Mouse (Mus musculus): ENCODE results near the gene Ttyh1. TPM values are rescaled to one million over a fixed set of nuclear protein-coding genes. Genes with fewer than 3 reads are reported as not detected.
"Not testable (repeated sequence)": the region's sequence is repeated elsewhere in the genome, so short reads cannot be mapped to it uniquely, and the experiment has no call there.

The Ttyh1 gene
- polyA plus RNA-seq, 1 experiment from 2014 or later = 3.7 TPM

DNA sequence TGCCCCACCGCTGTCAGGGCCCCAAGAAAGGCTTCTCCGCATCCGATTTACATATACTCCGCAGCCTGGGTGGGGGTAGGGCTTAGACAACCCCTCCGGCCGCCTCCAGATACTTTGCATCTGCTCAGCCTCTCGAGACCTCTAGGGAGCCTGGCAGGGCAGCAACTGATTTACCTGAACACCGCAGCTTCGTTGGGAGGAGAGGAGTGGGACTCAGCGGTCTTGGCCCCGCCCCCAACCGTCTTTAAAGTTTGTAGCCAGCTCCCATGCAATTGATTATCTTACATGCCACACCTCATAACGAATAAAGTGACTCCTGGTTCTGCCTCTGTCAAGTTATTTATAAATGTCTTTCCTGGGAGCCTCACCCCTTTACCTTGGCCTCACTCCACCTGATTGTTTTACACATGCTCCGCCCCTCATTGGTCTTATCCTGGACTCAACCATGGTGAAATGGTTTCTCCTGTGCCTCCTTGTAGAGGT lies 30.9 kb downstream of the Ttyh1 start, which contains the start of gene Leng9:
TSS of gene Leng9 (minus strand) at position 316 of the 483 bp plus-strand sequence.
- no peak for TF ChIP-seq CTCF (IDR thresholded peaks at IDR 0.05; ENCODE audit: low read depth)
- 1% methylated on average over 14 of the region's 14 CpGs for WGBS

DNA sequence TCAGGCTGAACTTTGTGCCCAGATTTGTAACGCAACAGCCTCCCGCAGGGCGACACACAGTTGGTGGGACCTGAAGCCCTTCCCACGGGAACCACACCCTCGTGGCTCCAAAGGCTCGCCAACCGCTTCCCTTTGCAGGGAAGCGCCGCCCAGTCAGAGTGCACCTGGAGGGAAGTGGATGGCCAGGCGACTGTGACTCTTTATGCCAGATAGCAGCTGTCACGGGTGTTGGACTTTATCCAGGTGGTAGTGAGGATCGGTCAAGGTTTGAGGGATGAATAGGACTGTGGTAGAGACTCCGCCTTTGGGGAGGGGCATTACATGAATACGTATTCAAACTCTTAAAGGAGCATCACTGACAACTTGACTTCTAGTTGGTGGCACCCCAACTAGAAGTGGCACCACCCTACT lies 31.6 kb downstream of the Ttyh1 start:
- WGBS = 18% methylated on average over 14 of the region's 14 CpGs
- H3K9me3 ChIP-seq (ENCODE audit: control insufficient read depth) = no peaks in the 10 kb centered on the region
- peaks cover 21% of the 10 kb centered on the region; the same call in 1 of the 2 replicates for H3K36me3 ChIP-seq (ENCODE audit: control insufficient read depth, insufficient read depth)
- H3K4me2 ChIP-seq (replicated peaks; ENCODE audit: low read depth) = peak overlapping the region; percentile 88
- peak overlapping the region; percentile 68 for H3K4me3 ChIP-seq (ENCODE audit: low read depth, low read length)
- H3K27me3 ChIP-seq (replicated peaks; ENCODE audit: control insufficient read depth, insufficient read depth, low read length) = no peaks in the 10 kb centered on the region
- TF ChIP-seq CTCF (IDR thresholded peaks at IDR 0.05; ENCODE audit: low read depth) = no peak
- H3K27ac ChIP-seq (ENCODE audit: low read depth, low read length) = peak overlapping the region; percentile 100
- peak; percentile 88 for ATAC-seq
- no peak overlapping the region for H3K9ac ChIP-seq (ENCODE audit: low read depth, low read length)
- H3K4me1 ChIP-seq (replicated peaks; ENCODE audit: control insufficient read depth, insufficient read depth, low read length) = peaks cover 7% of the 10 kb centered on the region

More for the DNA sequence above, 30.9 kb downstream of the Ttyh1 start, which contains the start of gene Leng9:
- H3K36me3 ChIP-seq (ENCODE audit: control insufficient read depth, insufficient read depth) = peaks cover 28% of the 10 kb centered on the region
- peaks cover 7% of the 10 kb centered on the region for H3K4me1 ChIP-seq (replicated peaks; ENCODE audit: control insufficient read depth, insufficient read depth, low read length)
- peak within 1 kb of the TSS; percentile 100 for H3K27ac ChIP-seq (ENCODE audit: low read depth, low read length)
- no peaks in the 10 kb centered on the region for H3K9me3 ChIP-seq (ENCODE audit: control insufficient read depth)
- no peaks in the 10 kb centered on the region for H3K27me3 ChIP-seq (replicated peaks; ENCODE audit: control insufficient read depth, insufficient read depth, low read length)
- H3K4me2 ChIP-seq (replicated peaks; ENCODE audit: low read depth) = peak within 1 kb of the TSS; percentile 88
- peak within 1 kb of the TSS; percentile 68 for H3K4me3 ChIP-seq (ENCODE audit: low read depth, low read length)
- peak; percentile 75 for ATAC-seq
- H3K9ac ChIP-seq (ENCODE audit: low read depth, low read length) = peak within 1 kb of the TSS; percentile 81

DNA sequence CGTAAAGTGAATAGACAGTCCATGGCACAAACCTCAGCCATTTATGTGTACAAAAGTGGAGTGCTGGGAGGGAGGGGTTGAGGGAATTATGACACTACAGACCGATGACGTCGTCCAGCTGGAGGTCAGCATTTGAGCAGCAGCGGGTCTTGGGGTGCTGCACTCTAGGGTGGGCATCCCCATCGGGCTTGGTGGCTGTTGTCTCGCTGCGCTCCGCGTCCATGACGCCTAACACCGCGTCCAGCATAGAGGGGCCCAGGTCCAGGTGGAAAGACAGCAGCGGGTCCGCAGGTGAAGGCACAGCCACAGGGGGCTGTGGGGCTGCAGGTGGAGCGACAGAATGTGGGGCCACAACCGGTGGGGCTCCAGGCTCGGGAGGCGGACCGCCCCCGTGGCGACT lies 32.0 kb downstream of the Ttyh1 start:
- no peak for TF ChIP-seq CTCF (IDR thresholded peaks at IDR 0.05; ENCODE audit: low read depth)
- peak overlapping the region; percentile 94 for H3K27ac ChIP-seq (ENCODE audit: low read depth, low read length)
- H3K27me3 ChIP-seq (replicated peaks; ENCODE audit: control insufficient read depth, insufficient read depth, low read length) = no peaks in the 10 kb centered on the region
- H3K36me3 ChIP-seq (ENCODE audit: control insufficient read depth, insufficient read depth) = peaks cover 17% of the 10 kb centered on the region; the same call in 1 of the 2 replicates
- H3K9ac ChIP-seq (ENCODE audit: low read depth, low read length) = no peak overlapping the region
- WGBS = 35% methylated on average over 22 of the region's 22 CpGs
- H3K4me2 ChIP-seq (replicated peaks; ENCODE audit: low read depth) = peak overlapping the region; percentile 88
- ATAC-seq = no peak
- peaks cover 7% of the 10 kb centered on the region for H3K4me1 ChIP-seq (replicated peaks; ENCODE audit: control insufficient read depth, insufficient read depth, low read length)
- peak overlapping the region; percentile 18 for H3K4me3 ChIP-seq (ENCODE audit: low read depth, low read length)
- no peaks in the 10 kb centered on the region for H3K9me3 ChIP-seq (ENCODE audit: control insufficient read depth)

DNA sequence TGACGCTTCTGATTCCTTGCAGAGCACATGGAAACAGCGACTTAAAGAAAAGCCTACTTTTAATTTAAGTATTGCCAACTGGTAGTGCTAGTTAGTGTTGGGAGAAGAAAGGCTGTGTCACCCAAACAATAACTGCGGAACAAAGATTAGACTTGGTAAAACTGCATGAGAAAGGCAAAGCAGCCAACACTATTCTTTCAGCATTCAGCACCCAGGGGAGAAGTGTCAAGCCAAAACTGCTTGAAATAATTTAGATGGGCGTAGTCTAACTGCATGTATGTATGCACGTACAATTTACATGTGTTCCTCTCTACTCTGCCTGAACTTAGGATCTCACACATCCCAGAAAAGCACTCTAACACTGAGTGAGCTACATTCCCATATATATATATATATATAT lies 35.1 kb downstream of the Ttyh1 start:
- TF ChIP-seq CTCF (IDR thresholded peaks at IDR 0.05; ENCODE audit: low read depth) = no peak
- no peaks in the 10 kb centered on the region; the same call in 1 of the 2 replicates for H3K4me1 ChIP-seq (replicated peaks; ENCODE audit: control insufficient read depth, insufficient read depth, low read length)
- ATAC-seq = no peak

DNA sequence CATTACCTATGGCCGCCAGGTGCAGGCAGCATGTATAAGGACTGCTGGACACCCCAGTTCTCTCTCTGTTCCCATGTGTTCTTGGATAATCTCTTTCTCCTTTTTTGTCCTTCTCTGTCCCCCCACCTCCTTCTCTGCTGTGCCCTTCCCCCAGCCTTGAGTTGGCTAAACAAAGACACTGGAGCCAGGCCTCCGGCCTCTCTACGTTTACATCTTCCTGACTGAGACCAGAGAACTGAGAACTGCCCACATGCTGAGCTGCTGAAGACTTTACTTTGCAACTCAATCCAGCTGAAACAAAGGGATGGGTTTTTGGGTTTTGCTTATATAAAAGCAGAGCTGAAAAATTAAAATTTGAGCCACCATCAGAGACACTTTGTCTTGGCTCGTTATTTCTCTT lies 35.8 kb downstream of the Ttyh1 start:
- H3K9ac ChIP-seq (ENCODE audit: low read depth, low read length) = no peak overlapping the region
- H3K4me2 ChIP-seq (replicated peaks; ENCODE audit: low read depth) = no peak overlapping the region
- no peaks in the 10 kb centered on the region for H3K9me3 ChIP-seq (ENCODE audit: control insufficient read depth)
- no peak for ATAC-seq
- H3K27ac ChIP-seq (ENCODE audit: low read depth, low read length) = no peak overlapping the region
- peaks cover 5% of the 10 kb centered on the region for H3K36me3 ChIP-seq (ENCODE audit: control insufficient read depth, insufficient read depth)
- H3K27me3 ChIP-seq (replicated peaks; ENCODE audit: control insufficient read depth, insufficient read depth, low read length) = no peaks in the 10 kb centered on the region
- no peaks in the 10 kb centered on the region; the same call in 1 of the 2 replicates for H3K4me1 ChIP-seq (replicated peaks; ENCODE audit: control insufficient read depth, insufficient read depth, low read length)
- TF ChIP-seq CTCF (IDR thresholded peaks at IDR 0.05; ENCODE audit: low read depth) = no peak
- H3K4me3 ChIP-seq (ENCODE audit: low read depth, low read length) = no peak overlapping the region
- WGBS = 70% methylated on average over 4 of the region's 4 CpGs

More for the DNA sequence above, 35.1 kb downstream of the Ttyh1 start:
- 75% methylated on average over 5 of the region's 5 CpGs for WGBS
- Histone ChIP-seq H3K9me3 (ENCODE audit: control insufficient read depth) (no peaks in the 10 kb centered on the region), H3K4me2 (replicated peaks; ENCODE audit: low read depth) (no peak overlapping the region), H3K27me3 (replicated peaks; ENCODE audit: control insufficient read depth, insufficient read depth, low read length) (no peaks in the 10 kb centered on the region), H3K9ac (ENCODE audit: low read depth, low read length) (no peak overlapping the region), H3K27ac (ENCODE audit: low read depth, low read length) (no peak overlapping the region), H3K36me3 (ENCODE audit: control insufficient read depth, insufficient read depth) (peaks cover 5% of the 10 kb centered on the region), H3K4me3 (ENCODE audit: low read depth, low read length) (no peak overlapping the region)

DNA sequence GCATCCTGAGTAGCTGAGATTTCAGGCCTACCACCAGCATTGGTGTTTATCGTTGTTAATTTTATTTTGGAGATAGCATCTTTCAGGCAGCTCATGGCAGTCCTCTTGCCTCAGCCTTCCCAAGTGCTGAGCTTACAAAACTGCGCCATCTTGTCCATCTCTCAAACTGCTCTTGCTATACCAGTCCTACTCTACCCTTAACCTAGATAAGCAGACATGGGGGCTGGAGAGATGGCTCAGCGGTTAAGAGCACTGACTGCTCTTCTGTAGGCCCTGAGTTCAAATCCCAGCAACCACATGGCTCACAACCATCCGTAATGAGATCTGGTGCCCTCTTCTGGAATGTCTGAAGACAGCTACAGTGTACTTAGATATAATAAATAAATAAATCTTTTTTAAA lies 42.4 kb downstream of the Ttyh1 start:
- not testable (repeated sequence) for H3K4me3 ChIP-seq (ENCODE audit: low read depth, low read length); H3K4me1 ChIP-seq (replicated peaks; ENCODE audit: control insufficient read depth, insufficient read depth, low read length); H3K4me2 ChIP-seq (replicated peaks; ENCODE audit: low read depth); H3K36me3 ChIP-seq (ENCODE audit: control insufficient read depth, insufficient read depth); H3K27ac ChIP-seq (ENCODE audit: low read depth, low read length); H3K9ac ChIP-seq (ENCODE audit: low read depth, low read length); ATAC-seq; H3K27me3 ChIP-seq (replicated peaks; ENCODE audit: control insufficient read depth, insufficient read depth, low read length); H3K9me3 ChIP-seq (ENCODE audit: control insufficient read depth)
- peak; percentile 33; the same call in 1 of the 2 replicates for TF ChIP-seq CTCF (IDR thresholded peaks at IDR 0.05; ENCODE audit: low read depth)
- WGBS = 96% methylated on average over 4 of the region's 4 CpGs

All from intestine, postnatal 0 days (tissue).